Mouse (Mus musculus) activated CD4-positive, CD25-positive, alpha-beta regulatory T cell, adult 4 months (primary cell): ENCODE data around the gene Dmgdh. TPM values are rescaled to one million over a fixed set of nuclear protein-coding genes. Genes with fewer than 3 reads are reported as not detected.

Experiments used
- ATAC-seq: one replicate; pipeline ENCODE4 v1.8.0; 2017
- polyA plus RNA-seq, 2 experiments: library from polyadenylated mRNA; unstranded; fragments of 100-300 nt; shearing (Covaris generic); gene quantifications; one replicate each; pipeline ENCODE4 v1.2.1; 2017

Gene Dmgdh
- polyA plus RNA-seq, 2 experiments from 2014 or later, result not detected

GRCm38 (mm10) chr13:93711226-93711625 lies 37.0 kb downstream of the Dmgdh start:
- no peak for ATAC-seq

GRCm38 (mm10) chr13:93712362-93712761 lies 38.1 kb downstream of the Dmgdh start:
- no peak for ATAC-seq

- ATAC-seq, result no peak
Measured at GRCm38 (mm10) chr13:93713826-93714225, 39.6 kb downstream of the Dmgdh start.

GRCm38 (mm10) chr13:93717113-93717512 lies 42.9 kb downstream of the Dmgdh start:
- ATAC-seq, result no peak

GRCm38 (mm10) chr13:93718948-93719347 lies 44.7 kb downstream of the Dmgdh start:
- peak; percentile 19 for ATAC-seq

DNA sequence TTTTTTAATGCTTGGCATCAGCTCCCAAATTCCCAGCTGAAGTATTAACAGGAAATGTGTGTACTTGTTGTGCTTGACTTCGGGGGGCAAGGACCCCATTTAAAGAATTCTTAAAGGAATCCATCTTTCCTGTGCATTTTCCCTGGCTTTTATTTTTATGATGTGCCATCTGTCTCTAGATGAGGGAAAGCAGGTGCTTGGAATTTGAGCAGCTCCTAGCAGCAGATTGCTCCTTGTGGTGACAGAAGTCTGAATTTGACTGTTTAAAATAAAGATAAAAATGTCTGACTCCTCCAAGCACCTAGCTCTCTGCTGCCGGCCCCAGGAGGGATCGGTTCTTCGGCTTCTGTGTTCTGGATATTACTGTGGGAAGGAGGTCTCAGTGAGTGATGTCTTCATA lies 47.7 kb downstream of the Dmgdh start:
- no peak for ATAC-seq

DNA sequence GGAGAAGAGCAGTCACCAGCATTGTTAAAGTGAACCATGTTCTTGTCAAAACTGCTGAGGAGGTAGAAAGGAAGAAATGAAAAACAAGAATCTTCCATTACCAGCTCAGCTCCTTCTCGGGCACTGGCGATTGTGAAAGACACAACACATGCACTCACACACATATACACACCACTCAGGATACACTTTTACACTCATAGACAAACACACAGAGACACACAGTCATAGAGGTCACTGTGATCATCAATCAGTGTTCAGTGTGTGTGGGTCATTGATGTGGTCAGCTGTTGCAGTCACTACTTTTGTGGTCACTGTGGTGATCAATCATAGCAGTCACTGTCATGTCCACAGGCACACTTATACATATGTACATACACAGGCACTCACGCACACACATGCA lies 49.2 kb downstream of the Dmgdh start:
- no peak for ATAC-seq

DNA sequence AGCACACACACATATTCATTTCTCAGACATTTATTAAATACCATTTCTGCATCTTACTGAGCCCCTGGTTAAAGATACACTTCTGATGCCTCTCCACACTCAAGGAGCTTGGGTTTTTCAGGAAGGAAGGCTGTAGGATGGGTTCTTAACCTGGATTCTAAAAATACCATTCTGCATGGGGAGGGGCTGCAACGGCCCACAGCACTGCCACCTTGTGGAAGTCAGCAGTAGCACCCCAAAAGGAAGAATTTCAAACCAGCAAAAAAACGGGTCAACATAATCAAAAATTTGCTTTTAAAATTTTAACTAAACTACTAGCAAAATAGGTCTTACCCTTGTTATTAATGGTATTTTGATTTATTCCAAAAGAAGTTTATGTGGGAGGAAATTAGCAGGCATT lies 50.0 kb downstream of the Dmgdh start:
- ATAC-seq, result peak; percentile 52

GRCm38 (mm10) chr13:93735131-93735636 lies 61.0 kb downstream of the Dmgdh start:
- no peak for ATAC-seq

- ATAC-seq, result no peak
Measured at GRCm38 (mm10) chr13:93744118-93744517, 69.9 kb downstream of the Dmgdh start.

DNA sequence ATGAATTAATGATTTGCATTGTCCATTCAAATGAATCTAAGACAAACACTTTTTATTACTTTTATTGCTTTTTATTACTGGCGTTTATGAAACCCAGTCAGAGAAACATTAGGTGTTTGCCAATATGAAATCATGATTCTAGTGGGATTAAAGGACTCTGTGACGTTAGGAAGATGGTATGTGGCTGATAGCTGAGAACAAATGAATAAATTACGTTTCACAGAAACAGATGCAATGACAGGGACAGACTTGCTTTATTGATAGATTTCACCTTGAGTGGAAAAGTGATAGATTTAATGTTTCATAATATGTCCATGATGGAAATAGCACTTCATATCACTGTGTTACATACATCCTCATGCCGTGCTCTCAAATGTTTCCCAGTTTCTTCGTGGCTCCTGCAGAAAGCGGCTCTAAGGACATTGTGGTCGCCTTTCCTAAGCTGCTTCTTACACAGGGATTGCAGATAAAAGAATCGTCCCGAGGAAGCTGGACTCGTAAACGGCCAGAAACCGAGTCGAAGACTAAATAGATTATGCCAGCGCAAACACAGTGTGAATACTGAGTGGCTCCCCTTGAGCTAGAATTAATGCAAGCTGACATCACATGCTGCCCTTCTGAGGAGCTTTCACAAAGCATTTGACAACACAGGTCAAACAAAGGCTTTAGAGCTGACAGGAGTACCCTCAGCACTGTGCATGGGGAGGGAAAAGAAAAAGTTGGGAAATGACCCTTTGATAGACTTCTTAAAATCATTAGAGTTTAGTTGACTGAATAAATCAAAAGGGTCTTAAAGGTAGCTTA lies 78.6 kb downstream of the Dmgdh start:
- ATAC-seq, result no peak

GRCm38 (mm10) chr13:93755084-93755483 lies 80.9 kb downstream of the Dmgdh start:
- no peak for ATAC-seq

DNA sequence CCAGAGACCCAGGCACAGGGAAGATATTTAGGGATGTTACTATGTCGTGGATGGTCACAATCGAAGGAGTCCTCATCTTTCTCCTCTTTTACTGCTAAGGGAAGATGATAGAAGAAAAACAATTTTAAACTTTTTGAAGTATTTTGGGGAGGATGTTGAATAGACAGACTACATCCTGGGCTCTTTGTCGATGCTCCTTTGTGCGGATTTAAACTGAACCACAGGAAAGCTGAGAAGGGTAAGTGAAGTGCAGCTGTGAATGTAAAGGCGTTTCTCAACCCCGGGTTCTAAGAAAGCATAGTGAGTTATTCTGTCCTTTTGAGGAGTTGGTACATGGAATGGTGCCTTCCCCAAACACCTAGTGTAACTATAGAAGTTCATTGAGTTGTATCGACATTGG lies 82.4 kb downstream of the Dmgdh start:
- ATAC-seq, result no peak

GRCm38 (mm10) chr13:93757514-93757913 lies 83.3 kb downstream of the Dmgdh start:
- no peak for ATAC-seq

DNA sequence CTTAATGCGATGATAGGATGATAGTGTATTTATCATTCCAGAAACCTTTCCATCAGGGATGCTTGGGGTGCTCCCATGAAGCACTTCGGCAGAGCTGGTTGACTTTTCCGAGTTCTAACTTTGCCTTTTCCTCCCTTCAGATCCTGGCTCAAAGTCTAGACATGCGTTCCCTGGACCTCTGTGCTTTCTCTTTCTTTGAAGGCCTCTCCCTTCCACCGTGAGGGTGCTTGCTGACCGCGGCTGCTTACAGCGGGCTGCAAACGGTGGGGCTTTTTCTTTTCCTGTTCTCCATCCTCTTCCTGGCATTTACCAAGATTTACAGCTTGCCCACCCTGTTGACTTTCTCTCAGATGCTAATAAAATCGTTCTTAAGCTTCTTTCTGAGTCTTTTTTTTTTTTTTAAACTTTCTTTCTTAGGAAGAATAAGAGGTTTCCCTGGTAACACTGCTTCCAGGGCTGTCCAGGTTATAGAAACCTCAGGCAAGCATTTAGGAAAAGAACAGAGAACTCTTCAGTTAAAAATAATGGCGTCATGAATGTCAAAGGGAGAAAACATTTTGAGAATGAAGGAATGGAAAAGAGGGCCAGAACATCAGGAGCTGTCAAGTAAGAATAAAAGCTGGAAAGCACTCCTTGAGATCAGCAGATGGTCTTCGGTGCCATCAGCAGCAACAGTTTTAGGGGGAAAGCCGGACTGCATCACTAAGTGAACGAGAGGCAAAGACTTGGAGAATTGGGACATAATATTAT lies 84.1 kb downstream of the Dmgdh start:
- ATAC-seq, result no peak

DNA sequence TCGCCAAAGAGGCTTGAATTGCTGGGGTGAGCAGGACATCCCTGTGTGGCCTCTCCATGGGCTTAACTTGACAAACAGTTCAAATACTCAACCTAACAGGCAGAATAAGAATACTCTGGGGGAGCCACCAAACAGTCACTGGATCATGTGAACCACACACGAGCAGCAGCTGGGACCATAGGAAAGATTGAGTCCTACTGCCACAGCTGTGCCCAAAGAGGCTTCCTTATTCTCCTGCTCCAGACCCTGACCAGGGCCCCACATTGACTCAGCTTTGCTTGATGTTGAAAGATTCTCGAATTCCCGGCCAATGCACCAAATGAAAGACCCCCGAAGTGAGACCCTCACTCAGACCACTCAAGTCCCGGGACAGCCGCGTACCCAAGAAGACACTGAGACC lies 87.6 kb downstream of the Dmgdh start:
- no peak for ATAC-seq

DNA sequence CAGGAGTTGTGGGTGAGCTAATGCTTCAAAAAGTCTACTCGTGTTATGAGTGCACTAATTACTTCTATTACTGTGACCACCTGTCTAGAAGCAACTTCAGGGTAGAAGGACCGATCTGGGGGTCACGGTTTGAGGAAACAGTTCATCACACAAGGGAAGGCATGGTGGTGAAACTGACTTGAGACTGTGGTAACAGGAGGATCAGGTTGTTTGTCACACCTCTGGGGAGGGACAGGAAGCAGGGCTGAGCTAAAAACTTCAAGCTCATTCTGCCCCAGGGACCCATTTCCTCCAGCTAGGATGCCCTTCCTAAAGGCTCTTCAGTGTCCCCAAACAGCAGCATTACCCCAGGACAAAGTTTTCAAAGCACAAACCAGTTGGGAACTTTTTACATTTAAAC lies 88.6 kb downstream of the Dmgdh start:
- peak; percentile 95 for ATAC-seq

DNA sequence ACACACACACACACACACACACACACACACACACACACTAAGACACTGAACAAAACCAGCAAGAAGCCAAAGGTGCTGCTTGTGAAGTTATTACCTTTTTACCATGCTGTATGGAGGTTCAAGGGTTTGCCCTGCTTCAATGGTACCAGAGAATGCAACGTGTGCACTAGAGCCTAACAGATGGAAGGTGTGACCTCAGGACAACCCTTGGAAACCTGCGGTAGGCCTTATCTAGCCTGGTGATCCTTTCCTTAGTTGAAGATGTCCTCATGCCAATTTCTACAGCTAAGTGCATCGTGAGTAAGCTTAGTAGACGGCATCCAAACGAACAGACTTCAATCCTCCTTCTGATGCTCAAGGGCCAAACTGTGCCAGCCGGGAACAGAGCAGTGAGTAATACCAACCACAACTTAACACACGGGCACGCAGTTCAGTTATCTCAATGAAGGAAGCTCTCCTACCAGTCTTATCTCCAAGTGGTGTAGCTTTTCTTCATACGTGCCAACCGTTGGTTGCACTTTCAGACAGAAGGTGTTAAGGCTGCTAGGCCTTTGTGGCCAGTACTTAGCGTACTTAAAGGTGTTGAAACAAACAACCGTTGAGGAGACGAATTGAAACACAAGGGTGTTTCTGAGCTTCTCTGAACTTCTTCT lies 90.2 kb downstream of the Dmgdh start:
- ATAC-seq, result no peak

DNA sequence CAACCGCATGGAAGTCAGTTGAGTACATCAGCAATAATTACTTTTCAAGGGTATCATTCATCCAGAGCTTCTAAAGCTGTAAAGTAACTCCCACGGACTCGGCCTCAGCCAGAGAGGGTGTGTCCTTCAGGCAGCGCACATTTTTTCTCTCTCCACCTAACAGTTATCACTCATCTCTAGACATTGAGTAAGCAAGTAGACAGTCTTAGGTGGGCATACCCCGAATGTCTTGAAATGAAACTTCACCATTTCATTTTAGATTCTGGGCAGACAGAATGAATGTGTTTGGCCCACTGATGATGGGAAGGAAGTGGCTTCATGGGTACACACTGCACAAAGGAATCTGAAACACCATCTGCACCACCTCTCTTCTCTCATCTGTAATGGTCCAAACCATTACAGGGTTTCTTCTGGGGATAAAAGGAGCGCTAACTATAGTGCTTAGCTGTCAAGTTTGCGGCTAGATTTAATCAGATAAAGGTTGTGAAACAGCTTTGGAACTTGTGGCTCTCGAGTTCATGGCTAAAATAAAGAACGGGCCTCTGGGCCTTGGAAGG lies 96.9 kb downstream of the Dmgdh start:
- ATAC-seq, result peak; percentile 74

DNA sequence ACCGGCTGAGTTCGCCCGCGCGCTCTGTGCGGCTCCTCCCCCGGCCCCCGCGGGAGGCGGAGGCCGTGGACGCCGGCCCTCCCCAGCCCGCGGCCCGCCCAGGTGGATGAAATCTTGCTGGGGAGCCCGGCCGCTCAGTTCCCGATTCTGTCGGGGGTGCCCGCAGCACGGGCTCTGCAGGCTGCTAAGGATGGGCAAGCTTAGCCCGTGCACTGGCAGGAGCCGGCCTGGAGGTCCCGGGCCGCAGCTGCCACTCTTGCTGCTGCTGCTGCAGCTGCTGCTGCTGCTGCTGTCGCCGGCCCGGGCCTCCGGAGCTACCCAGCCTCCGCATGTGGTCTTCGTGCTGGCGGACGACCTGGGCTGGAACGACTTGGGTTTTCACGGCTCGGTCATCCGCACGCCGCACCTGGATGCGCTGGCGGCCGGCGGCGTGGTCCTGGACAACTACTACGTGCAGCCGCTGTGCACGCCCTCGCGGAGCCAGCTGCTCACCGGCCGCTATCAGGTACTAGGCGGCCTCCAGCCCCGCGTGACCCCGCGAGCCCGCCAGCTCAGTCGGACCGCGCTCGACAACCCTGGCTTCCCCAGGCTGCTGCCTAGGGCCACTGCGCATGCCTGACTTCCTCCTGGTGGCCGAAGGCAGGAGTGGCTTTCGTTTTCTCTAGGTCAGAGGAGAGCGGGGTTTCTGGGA lies 97.5 kb downstream of the Dmgdh start, which contains the start of gene Arsb:
Arsb (plus strand) TSS at position 43 of the 691 bp plus-strand sequence.
- peak; percentile 76 for ATAC-seq

DNA sequence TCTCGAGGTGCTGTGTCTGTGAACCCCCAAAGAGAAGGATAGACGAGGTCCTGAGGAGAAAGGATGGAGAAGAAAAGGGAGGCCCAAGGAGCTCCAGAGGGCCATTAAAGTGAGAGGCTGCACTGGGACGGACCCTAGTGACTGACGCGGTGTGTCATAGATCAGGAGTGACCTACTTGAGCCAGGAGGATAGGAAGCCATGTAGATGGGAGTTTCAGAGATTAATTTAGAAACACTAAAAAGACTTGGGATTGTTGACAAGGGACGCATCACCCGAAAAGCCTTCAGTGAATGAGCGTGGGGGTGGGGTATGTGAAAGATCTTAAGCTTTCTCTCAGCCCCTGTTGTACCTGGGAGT lies 98.0 kb downstream of the Dmgdh start:
- no peak for ATAC-seq

- ATAC-seq, result no peak
Measured at GRCm38 (mm10) chr13:93772861-93773260, 98.6 kb downstream of the Dmgdh start.
